Mouse (Mus musculus) gastrocnemius, postnatal 25 days (tissue): ENCODE measurements around the gene Arhgap31. TPM values are rescaled to one million over a fixed set of nuclear protein-coding genes. Genes with fewer than 3 reads are reported as not detected.

Experiments
- DNase-seq: peaks from one replicate; pipeline ENCODE4 v3.0.0; 2022
- total RNA-seq, 2 experiments: library from RNA; stranded (reverse); gene quantifications; 1 replicate in 1 of 2; 2 replicates in 1 of 2; pipeline ENCODE4 v1.2.3; 2021

Gene Arhgap31
- total RNA-seq, 2 experiments from 2014 or later: 11.9 to 14.7 TPM

- DNase-seq: no peak
These were observed 61.8 kb downstream of the Arhgap31 start for GRCm38 (mm10) chr16:38651306-38651705.

- no peak for DNase-seq
These were observed 63.6 kb downstream of the Arhgap31 start for GRCm38 (mm10) chr16:38649431-38649827.

GRCm38 (mm10) chr16:38648783-38649430 lies 64.2 kb downstream of the Arhgap31 start:
- no peak for DNase-seq

GRCm38 (mm10) chr16:38648155-38648554 lies 64.9 kb downstream of the Arhgap31 start:
- DNase-seq: no peak

- no peak for DNase-seq
These were observed 68.6 kb downstream of the Arhgap31 start for GRCm38 (mm10) chr16:38644455-38644854.

- no peak for DNase-seq
These were observed 76.0 kb downstream of the Arhgap31 start for GRCm38 (mm10) chr16:38637085-38637484.

- DNase-seq: no peak
These were observed 76.4 kb downstream of the Arhgap31 start for GRCm38 (mm10) chr16:38636682-38637081.

GRCm38 (mm10) chr16:38635833-38636390 lies 77.2 kb downstream of the Arhgap31 start:
- DNase-seq: no peak

GRCm38 (mm10) chr16:38632147-38632546 lies 80.9 kb downstream of the Arhgap31 start:
- peak; percentile 50 for DNase-seq

- no peak for DNase-seq
These were observed 87.2 kb downstream of the Arhgap31 start for GRCm38 (mm10) chr16:38625811-38626369.

- no peak for DNase-seq
These were observed 87.7 kb downstream of the Arhgap31 start for GRCm38 (mm10) chr16:38625411-38625810.

- DNase-seq: no peak
These were observed 88.8 kb downstream of the Arhgap31 start for GRCm38 (mm10) chr16:38624303-38624702.

GRCm38 (mm10) chr16:38622283-38622682 lies 90.8 kb downstream of the Arhgap31 start:
- DNase-seq: no peak

- no peak for DNase-seq
These were observed 92.2 kb downstream of the Arhgap31 start for GRCm38 (mm10) chr16:38620696-38621450.

- peak; percentile 48 for DNase-seq
These were observed 94.0 kb downstream of the Arhgap31 start for GRCm38 (mm10) chr16:38619054-38619453.

- DNase-seq: no peak
These were observed 95.1 kb downstream of the Arhgap31 start for GRCm38 (mm10) chr16:38617977-38618376.

GRCm38 (mm10) chr16:38613646-38614045 lies 99.4 kb downstream of the Arhgap31 start:
- no peak for DNase-seq

GRCm38 (mm10) chr16:38612646-38613045 lies 100.4 kb downstream of the Arhgap31 start:
- DNase-seq: peak; percentile 20

- no peak for DNase-seq
These were observed 104.0 kb downstream of the Arhgap31 start for GRCm38 (mm10) chr16:38609092-38609491.

- DNase-seq: no peak
These were observed 104.4 kb downstream of the Arhgap31 start for GRCm38 (mm10) chr16:38608687-38609086.

GRCm38 (mm10) chr16:38606509-38606908 lies 106.6 kb downstream of the Arhgap31 start:
- peak; percentile 35 for DNase-seq

- DNase-seq: peak; percentile 60
These were observed 109.9 kb downstream of the Arhgap31 start for GRCm38 (mm10) chr16:38602989-38603804.
